Mouse (Mus musculus): ENCODE results near the gene Dhx29. TPM values are rescaled to one million over a fixed set of nuclear protein-coding genes. Genes with fewer than 3 reads are reported as not detected.

Dhx29 gene
- total RNA-seq (2023): 10.3 and 11.1 TPM in 2 replicates

GRCm38 (mm10) chr13:112927287-112928001 lies at the start of gene Dhx29, which contains the start of gene Mtrex:
TSS of gene Dhx29 (plus strand) at chr13:112927454.
TSS of gene Mtrex (minus strand) at chr13:112927398.

GRCm38 (mm10) chr13:112987532-112987943 lies 60.3 kb downstream of the Dhx29 start, which contains the start of gene Ccno:
TSS of gene Ccno (plus strand) at chr13:112987802.

GRCm38 (mm10) chr13:112993531-112994152 lies 66.4 kb downstream of the Dhx29 start, which contains the start of gene Mcidas:
TSS of gene Mcidas (plus strand) at chr13:112993845.

Other genes starting within 250 kb of the Dhx29 start
- gene Plpp1, start 126.7 kb upstream of the Dhx29 start, total RNA-seq (2023): 0.38 TPM in 1 of 2 replicates, not detected in the other
- 28.0 and 40.3 TPM in 2 replicates for gene Mtrex, start 56 bp upstream of the Dhx29 start, total RNA-seq (2023)
- gene Ccno, start 60.3 kb downstream of the Dhx29 start, total RNA-seq (2023): 20.3 and 26.1 TPM in 2 replicates
- not detected in 2 replicates for gene Mcidas, start 66.4 kb downstream of the Dhx29 start, total RNA-seq (2023)
- gene Cdc20b, start 107.7 kb downstream of the Dhx29 start, total RNA-seq (2023): not detected in 2 replicates
- gene Gpx8, start 119.0 kb downstream of the Dhx29 start, total RNA-seq (2023): not detected in 2 replicates
- not detected in 2 replicates for gene Gzma, start 173.5 kb downstream of the Dhx29 start, total RNA-seq (2023)

Data from neutrophil, adult 65 days (primary cell).